Comparison of ENCODE assay signal across 8 mouse cellular contexts in genomic region chr13:90088962-90089824, GRCm38 (mm10). TPM values are rescaled to one million over a fixed set of nuclear protein-coding genes. Genes with fewer than 3 reads are reported as not detected.
DNase-seq lines count a peak whose midpoint lies in the region; ATAC-seq and TF ChIP-seq lines count a peak whose summit lies in the region.

Gene Tmem167 (plus strand): TSS chr13:90089123.
Gene Xrcc4 (minus strand): TSS chr13:90089608.

- in situ Hi-C loops in ES-E14 (cut with MboI; ENCODE audit: low sequenced_read_pairs in 2 of 2, unreplicated experiment in 2 of 2) = no loop called here

- peak within 1 kb of the TSS; percentile 83 for H3K27ac ChIP-seq in ES-E14 (ENCODE audit: insufficient read depth, low read depth, low read length, poor library complexity, severe bottlenecking)
- peak within 1 kb of the TSS; percentile 91 for H3K27ac ChIP-seq in forebrain, embryonic 15.5 days (replicated peaks)

- H3K4me1 ChIP-seq in ES-E14 (ENCODE audit: control insufficient read depth in 2 of 2, insufficient read depth in 2 of 2, low read length in 2 of 2, poor library complexity in 1 of 2) = peaks cover 0 to 4% of the 10 kb centered on the region in 2 experiments; a peak in 1 of 4 replicates
- H3K4me1 ChIP-seq in forebrain, embryonic 15.5 days = peaks cover 12% of the 10 kb centered on the region
- H3K4me1 ChIP-seq in lung, adult 2 months (ENCODE audit: control insufficient read depth, insufficient read depth, low read length) = no peaks in the 10 kb centered on the region; the same call in none of the 2 replicates

- H3K4me2 ChIP-seq in forebrain, embryonic 15.5 days (replicated peaks) = peak within 1 kb of the TSS; percentile 88

- peak; percentile 58; the same call in 1 of the 2 replicates for TF ChIP-seq POLR2A in lung, adult 2 months (IDR thresholded peaks at IDR 0.05; ENCODE audit: borderline replicate concordance, extremely low read depth, low read depth, low read length)

- no peaks in the 10 kb centered on the region for H3K9me3 ChIP-seq in ES-E14 (ENCODE audit: control insufficient read depth, insufficient read depth, low read depth, low read length)
- no peaks in the 10 kb centered on the region for H3K9me3 ChIP-seq in forebrain, embryonic 15.5 days

- no peaks in the 10 kb centered on the region for H3K36me3 ChIP-seq in ES-E14 (ENCODE audit: control insufficient read depth, insufficient read depth, low read length, poor library complexity, severe bottlenecking)
- H3K36me3 ChIP-seq in forebrain, embryonic 15.5 days = no peaks in the 10 kb centered on the region

- ATAC-seq in forebrain, embryonic 15.5 days (replicated peaks) = peak; percentile 100
- ATAC-seq in neutrophil, adult 5-6 weeks (ENCODE audit: extremely low read depth, insufficient number of reproducible peaks, low FRiP score, poor library complexity, severe bottlenecking) = peak; percentile 100

- peak within 1 kb of the TSS; percentile 84 to 98 for H3K4me3 ChIP-seq in ES-E14 (ENCODE audit: insufficient read depth in 1 of 2, low read depth in 1 of 2, low read length in 2 of 2, poor library complexity in 1 of 2, severe bottlenecking in 1 of 2)
- peak within 1 kb of the TSS; percentile 96 for H3K4me3 ChIP-seq in forebrain, embryonic 15.5 days
- H3K4me3 ChIP-seq in lung, adult 2 months (replicated peaks; ENCODE audit: extremely low read depth, low read depth, low read length) = peak within 1 kb of the TSS; percentile 76

- WGBS in forebrain, embryonic 15.5 days = 2% methylated on average over 41 of the region's 41 CpGs
- WGBS in lung, adult 2 months = 1% methylated on average over 41 of the region's 41 CpGs

- intact Hi-C loops in heart, postnatal 25 days (cut with DNase I) = loop anchor here (5.0 kb wide), 1 partner anchor 347 kb away; the partner anchor contains the start of gene Vcan

- no peaks in the 10 kb centered on the region for H3K27me3 ChIP-seq in forebrain, embryonic 15.5 days

- DNase-seq in ES-E14 (ENCODE audit: low read depth, low spot score) = peak; percentile 92
- peak; percentile 98 for DNase-seq in cerebellum, adult 11-12 months
- DNase-seq in heart, postnatal 25 days (ENCODE audit: low spot score) = peak; percentile 97
- peak; percentile 97 to 99 for DNase-seq in layer of hippocampus, adult 18-20 months (ENCODE audit: low spot score in 2 of 2)
- peak; percentile 95 for DNase-seq in lung, adult 2 months
- peak; percentile 86 to 91 for DNase-seq in thymus, adult 18-20 months

- H3K9ac ChIP-seq in ES-E14 (ENCODE audit: insufficient read depth, low read depth, low read length, poor library complexity, severe bottlenecking) = peak within 1 kb of the TSS; percentile 98
- H3K9ac ChIP-seq in forebrain, embryonic 15.5 days (replicated peaks) = peak within 1 kb of the TSS; percentile 92

- no peak for TF ChIP-seq CTCF in lung, adult 2 months (IDR thresholded peaks at IDR 0.05; ENCODE audit: insufficient read depth, low read length)

TF ChIP-seq in ES-E14, 5 proteins besides CTCF, POLR2A, EP300 and RAD21:
- TF ChIP-seq HCFC1 (IDR thresholded peaks at IDR 0.05; ENCODE audit: borderline replicate concordance, insufficient read depth, low read length) (0 out of 2 replicates have a peak, but pooled peaks have one; percentile 62), MAFK (IDR thresholded peaks at IDR 0.05; ENCODE audit: insufficient read depth, low read depth, low read length) (no peak), CHD2 (IDR thresholded peaks at IDR 0.05; ENCODE audit: low read depth, low read length) (0 out of 2 replicates have a peak, but pooled peaks have one; percentile 46), ZC3H11A (IDR thresholded peaks at IDR 0.05; ENCODE audit: borderline replicate concordance, low read depth, low read length) (no peak), ZNF384 (IDR thresholded peaks at IDR 0.05; ENCODE audit: low read depth, low read length) (no peak)

RNA-seq across cellular contexts. Expression of gene Tmem167, which starts in this region (rescaled TPM):
- total RNA-seq in ES-E14 (2012; rRNA removed) = 28.7 and 35.0 TPM in 2 replicates
- polyA plus RNA-seq in forebrain, embryonic 15.5 days (2015; fragmentation: Nextera tagmentation; extraction: Ambion mirVana) = 45.7 and 47.6 TPM in 2 replicates
- total RNA-seq in heart, postnatal 25 days (2021) = 1 to 10 TPM; 5.5 to 7.5 TPM
- total RNA-seq in layer of hippocampus, adult 18-20 months (2021) = 10 to 100 TPM; 20.5 to 20.8 TPM
- polyA plus RNA-seq in lung, adult 2 months (2012; rRNA removed) = 1.9 and 2.9 TPM in 2 replicates
- total RNA-seq in neutrophil, adult 5-6 weeks (2017) = 19.9 and 21.5 TPM in 2 replicates

RNA-seq across cellular contexts. Expression of gene Xrcc4, which starts in this region (rescaled TPM):
- total RNA-seq in ES-E14 (2012; rRNA removed) = 8.2 and 11.5 TPM in 2 replicates
- 15.2 and 16.9 TPM in 2 replicates for polyA plus RNA-seq in forebrain, embryonic 15.5 days (2015; fragmentation: Nextera tagmentation; extraction: Ambion mirVana)
- 10 to 100 TPM in 1 of 2 experiments, 1 to 10 TPM in 1; 8.3 to 12.0 TPM for total RNA-seq in heart, postnatal 25 days (2021)
- total RNA-seq in layer of hippocampus, adult 18-20 months (2021) = 10 to 100 TPM; 15.4 to 16.6 TPM
- 0.78 and 2.0 TPM in 2 replicates for polyA plus RNA-seq in lung, adult 2 months (2012; rRNA removed)
- 25.9 and 28.5 TPM in 2 replicates for total RNA-seq in neutrophil, adult 5-6 weeks (2017)

Comparison
In these comparisons a context has a peak if more than half of its experiments do, and no peak if none do; other contexts are left out.
1. Peak in every context shown above with its lines: DNase-seq, ATAC-seq, H3K4me3 ChIP-seq and H3K27ac ChIP-seq.
2. RNA of gene Tmem167 (polyA plus RNA-seq): 45.7 to 47.6 TPM in forebrain, embryonic 15.5 days; 1.9 to 2.9 TPM in lung, adult 2 months; every median in the first group is over 10 times any median in the second.